Mouse (Mus musculus) gastrocnemius, postnatal 36 days (tissue): ENCODE measurements around the gene Lap3. TPM values are rescaled to one million over a fixed set of nuclear protein-coding genes. Genes with fewer than 3 reads are reported as not detected.

Source experiments
- DNase-seq, 2 experiments: peaks; one replicate each; pipeline ENCODE4 v3.0.0; 2022
- intact Hi-C: fragments of 180-260 bp; cut with DNase I; formaldehyde crosslinking; loops from one replicate; pipeline ENCODE4 v1.15.1; 2025
- total RNA-seq, 2 experiments: library from RNA; stranded (reverse); gene quantifications; 2 replicates each; pipeline ENCODE4 v1.2.3; 2021

The Lap3 gene
- total RNA-seq, 2 experiments from 2014 or later = 51.1 to 53.8 TPM

DNA sequence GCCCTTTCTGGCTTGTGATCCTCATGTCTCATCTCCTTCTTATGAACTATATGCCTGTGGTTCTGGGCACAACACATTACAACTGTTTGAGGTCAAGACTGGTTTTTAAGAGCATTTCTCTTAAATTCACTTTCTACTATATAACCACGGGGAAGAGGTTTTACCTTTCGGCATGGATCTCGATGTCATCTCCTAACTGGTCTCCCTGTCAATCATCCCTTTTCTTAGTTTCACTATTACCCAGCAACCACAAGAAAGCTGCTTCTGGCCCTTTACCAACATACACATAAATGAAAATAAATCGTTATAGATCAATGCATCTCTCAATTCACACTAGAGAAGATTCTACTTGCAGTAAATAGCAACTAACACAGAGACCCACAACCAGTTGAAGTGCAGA, 42.0 kb downstream of the Lap3 start:
- intact Hi-C loops = no loop called here
- DNase-seq = no peak

DNA sequence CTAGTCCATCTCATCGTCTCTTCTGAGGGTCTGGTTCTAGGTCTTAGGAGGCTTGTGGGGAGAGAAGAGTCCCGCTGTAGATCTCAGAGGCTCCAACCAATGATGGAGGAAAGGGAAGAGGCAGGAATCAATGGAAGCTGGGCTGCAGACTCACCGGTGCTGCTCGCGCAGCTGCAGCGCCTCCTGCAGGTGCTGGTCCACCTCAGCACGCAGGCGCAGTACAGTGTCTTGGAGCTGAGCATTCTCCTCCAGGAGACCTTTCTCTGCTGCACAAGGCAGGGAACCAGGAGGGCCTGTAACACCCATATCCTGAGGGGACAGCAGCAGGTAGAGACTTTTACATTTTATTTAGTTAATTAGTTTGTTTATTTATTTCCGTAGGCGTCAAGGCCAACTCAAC, 46.3 kb downstream of the Lap3 start:
- DNase-seq = no peak
- intact Hi-C loops = no loop called here

DNA sequence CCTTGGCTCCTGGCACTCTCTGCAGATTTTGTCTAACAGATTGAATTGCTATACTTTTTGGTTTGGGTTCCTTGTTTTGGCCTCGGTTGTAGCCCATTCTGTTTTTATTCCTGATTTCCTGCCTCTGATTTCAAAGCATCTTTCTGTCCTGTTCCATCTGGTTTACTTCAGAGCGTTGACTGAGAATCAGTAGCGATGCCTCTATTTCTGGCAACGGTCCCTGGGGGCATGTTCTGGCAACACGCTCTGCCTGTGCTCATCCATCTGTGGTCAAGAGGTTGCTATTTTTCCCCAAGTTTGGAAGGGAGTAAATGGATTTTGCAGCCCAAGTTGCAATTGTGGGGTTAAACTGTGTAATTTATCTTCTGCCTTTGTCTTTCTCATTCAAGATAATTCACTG, 50.2 kb downstream of the Lap3 start:
- no peak for DNase-seq
- intact Hi-C loops = no loop called here

DNA sequence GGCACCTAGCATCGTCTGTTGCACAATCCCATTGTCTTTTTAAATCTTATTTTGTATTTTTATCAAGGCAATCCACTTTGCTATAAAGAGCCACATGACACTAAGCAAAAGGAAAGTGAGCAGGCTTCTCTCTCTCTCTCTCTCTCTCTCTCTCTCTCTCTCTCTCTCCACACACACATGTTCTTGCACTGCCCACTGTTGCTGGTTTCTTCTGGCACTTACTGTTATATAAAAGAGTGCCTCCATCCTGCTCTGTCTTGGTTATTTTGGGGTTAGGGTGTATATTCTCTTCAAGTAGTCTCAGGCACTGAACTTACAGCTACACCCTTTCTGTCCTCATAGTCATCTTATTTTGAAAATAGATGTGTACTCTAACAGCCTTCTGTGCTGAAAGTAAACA, 56.4 kb downstream of the Lap3 start:
- no peak for DNase-seq
- intact Hi-C loops = no loop called here

Other genes starting within 250 kb of the Lap3 start
- gene Qdpr, start 43.1 kb upstream of the Lap3 start, total RNA-seq = 10 to 100 TPM; 54.0 to 57.9 TPM
- not detected for gene Clrn2, start 39.6 kb upstream of the Lap3 start, total RNA-seq
- 10 to 100 TPM; 43.8 to 47.7 TPM for gene Med28, start 26.9 kb downstream of the Lap3 start, total RNA-seq
- gene Fam184b, start 146.2 kb downstream of the Lap3 start, total RNA-seq = under 1 TPM; 0.18 to 0.35 TPM
- gene Ncapg, start 176.5 kb downstream of the Lap3 start, total RNA-seq = under 1 TPM; 0.38 to 0.42 TPM